Mouse (Mus musculus) embryonic fibroblast, embryonic 13.5 days (primary cell): ENCODE measurements around the gene Krtap24-1.

Source experiments
- CTCF ChIP-seq: IDR thresholded peaks from 2 replicates; pipeline ENCODE4 v1.5.1; 2011; ENCODE audit warnings: mild to moderate bottlenecking, control low read depth, low read length, moderate library complexity, borderline replicate concordance; ENCODE audit not compliant: insufficient read depth
- POLR2A ChIP-seq: IDR thresholded peaks from 2 replicates; pipeline ENCODE4 v1.6.1; 2011; ENCODE audit warnings: low read depth, mild to moderate bottlenecking, control low read depth, low read length, moderate library complexity

DNA sequence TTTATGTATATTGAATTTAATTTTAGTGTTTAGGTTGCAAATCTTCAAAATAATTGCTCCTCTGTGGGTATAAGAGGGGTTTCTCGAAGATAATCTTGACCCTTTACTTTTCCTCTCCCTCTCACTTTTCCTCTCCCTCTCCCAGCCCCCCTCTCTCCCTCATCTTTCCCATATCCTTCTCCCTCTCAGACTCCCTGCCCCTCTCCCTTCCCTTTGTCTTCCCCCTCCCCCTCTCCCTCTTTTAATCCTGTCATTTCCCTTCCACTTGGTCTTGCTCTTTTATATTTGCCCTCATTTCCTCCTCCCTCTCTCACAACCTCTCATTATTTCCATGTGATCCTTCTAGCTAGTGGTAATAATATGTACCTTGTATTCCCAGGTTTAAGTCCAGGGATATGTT is 9.6 kb downstream of the Krtap24-1 start:
- no peak for TF ChIP-seq CTCF
- TF ChIP-seq POLR2A = no peak
